Mouse (Mus musculus) naive thymus-derived CD4-positive, alpha-beta T cell, adult 2 months (primary cell): Measurements from ENCODE around the gene Plb1.

Experiments
- DNase-seq: peaks from one replicate; pipeline ENCODE4 v3.0.0-alpha.2; 2011; ENCODE audit warnings: low read depth

Plb1 gene

GRCm38 (mm10) chr5:32395101-32395892 lies 162.8 kb downstream of the Plb1 start:
- DNase-seq, result no peak

- no peak for DNase-seq
These were observed 165.2 kb downstream of the Plb1 start for GRCm38 (mm10) chr5:32397719-32398118.

GRCm38 (mm10) chr5:32400926-32401325 lies 168.4 kb downstream of the Plb1 start:
- DNase-seq, result no peak

GRCm38 (mm10) chr5:32403082-32403953 lies 170.8 kb downstream of the Plb1 start:
- no peak for DNase-seq

- no peak for DNase-seq
These were observed 172.8 kb downstream of the Plb1 start for GRCm38 (mm10) chr5:32405199-32405855.

- no peak for DNase-seq
These were observed 176.3 kb downstream of the Plb1 start for GRCm38 (mm10) chr5:32408771-32409170.

- DNase-seq, result no peak
These were observed 177.2 kb downstream of the Plb1 start for GRCm38 (mm10) chr5:32409747-32410146.

- DNase-seq, result no peak
These were observed 178.6 kb downstream of the Plb1 start for GRCm38 (mm10) chr5:32410954-32411688.

- DNase-seq, result no peak
These were observed 179.9 kb downstream of the Plb1 start for GRCm38 (mm10) chr5:32412186-32412950.

GRCm38 (mm10) chr5:32413083-32413482 lies 180.6 kb downstream of the Plb1 start:
- no peak for DNase-seq

- no peak for DNase-seq
These were observed 181.1 kb downstream of the Plb1 start for GRCm38 (mm10) chr5:32413569-32413968.

- no peak for DNase-seq
These were observed 182.0 kb downstream of the Plb1 start for GRCm38 (mm10) chr5:32414461-32414985.

- no peak for DNase-seq
These were observed 183.0 kb downstream of the Plb1 start for GRCm38 (mm10) chr5:32415554-32415953.
